Mouse (Mus musculus): ENCODE measurements around the gene Nsmf. TPM values are rescaled to one million over a fixed set of nuclear protein-coding genes. Genes with fewer than 3 reads are reported as not detected.
A peak's percentile ranks its signal among the peaks of the same experiment; 100 is the strongest.

Nsmf gene
- polyA plus RNA-seq, 1 experiment from 2014 or later, result 64.7 TPM

- no peak for DNase-seq (ENCODE audit: extremely low spot score, low spot score)
- Histone ChIP-seq H3K36me3 (replicated peaks) (peaks cover 44% of the 10 kb centered on the region), H3K4me1 (no peaks in the 10 kb centered on the region), H3K9me3 (no peaks in the 10 kb centered on the region), H3K27ac (no peak overlapping the region), H3K4me3 (no peak overlapping the region), H3K27me3 (ENCODE audit: poor library complexity, severe bottlenecking) (no peaks in the 10 kb centered on the region)
- 93% methylated on average over 5 of the region's 5 CpGs for WGBS
Observed at GRCm38 (mm10) chr2:25063523-25063922, 9.4 kb downstream of the Nsmf start.

- Histone ChIP-seq H3K27me3 (ENCODE audit: poor library complexity, severe bottlenecking) (no peaks in the 10 kb centered on the region), H3K9me3 (no peaks in the 10 kb centered on the region), H3K36me3 (replicated peaks) (peaks cover 38% of the 10 kb centered on the region), H3K4me3 (no peak overlapping the region), H3K4me1 (no peaks in the 10 kb centered on the region), H3K27ac (no peak overlapping the region)
- no peak for DNase-seq (ENCODE audit: extremely low spot score, low spot score)
- 92% methylated on average over 1 of the region's 1 CpGs for WGBS
Observed at GRCm38 (mm10) chr2:25064285-25064684, 10.1 kb downstream of the Nsmf start.

DNA sequence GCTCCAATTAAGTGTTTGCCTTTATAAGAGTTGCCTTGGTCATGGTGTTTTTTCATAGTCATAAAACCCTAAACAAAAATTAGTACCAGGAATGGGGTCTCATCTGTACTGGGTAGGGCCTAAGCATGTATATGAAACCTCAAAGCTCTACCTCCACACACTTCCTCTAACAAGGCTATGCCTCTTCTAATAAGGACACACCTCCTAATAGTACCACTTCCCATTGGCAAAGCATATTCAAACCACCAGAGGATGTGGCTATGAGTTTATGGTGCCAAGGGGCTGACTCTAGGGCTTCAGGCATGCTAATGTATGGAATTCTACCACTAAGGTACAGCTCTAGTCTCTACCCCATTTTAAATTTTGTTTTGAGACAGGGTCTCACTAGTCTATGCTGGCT, 11.4 kb downstream of the Nsmf start:
- no peaks in the 10 kb centered on the region for H3K4me1 ChIP-seq
- peaks cover 25% of the 10 kb centered on the region for H3K36me3 ChIP-seq (replicated peaks)
- no peaks in the 10 kb centered on the region for H3K27me3 ChIP-seq (ENCODE audit: poor library complexity, severe bottlenecking)
- H3K4me3 ChIP-seq, result no peak overlapping the region
- DNase-seq (ENCODE audit: extremely low spot score, low spot score), result no peak
- no peaks in the 10 kb centered on the region for H3K9me3 ChIP-seq
- H3K27ac ChIP-seq, result no peak overlapping the region

DNA sequence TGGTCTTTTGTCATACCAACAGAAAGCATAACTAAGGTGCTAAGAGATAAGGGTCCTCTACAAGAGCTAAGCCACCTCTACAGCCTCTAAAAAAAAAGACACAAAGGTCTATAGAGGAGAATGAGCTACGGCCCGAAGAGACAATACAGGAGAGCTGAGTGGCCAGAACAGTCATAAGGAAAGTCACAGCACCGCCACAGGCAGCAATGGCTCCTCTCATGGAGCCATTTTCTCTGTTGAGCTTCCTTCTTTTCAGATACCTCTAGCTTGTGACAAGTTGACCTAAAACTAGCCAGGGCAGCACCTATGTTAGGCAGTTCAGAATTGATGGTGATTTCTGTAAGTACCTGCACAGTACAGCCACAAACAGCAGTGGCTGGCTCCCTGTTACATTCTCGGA, 12.4 kb downstream of the Nsmf start:
- Histone ChIP-seq H3K36me3 (replicated peaks) (peaks cover 15% of the 10 kb centered on the region), H3K4me3 (no peak overlapping the region), H3K27ac (no peak overlapping the region), H3K4me1 (no peaks in the 10 kb centered on the region), H3K9me3 (no peaks in the 10 kb centered on the region), H3K27me3 (ENCODE audit: poor library complexity, severe bottlenecking) (no peaks in the 10 kb centered on the region)
- 81% methylated on average over 4 of the region's 4 CpGs for WGBS
- no peak for DNase-seq (ENCODE audit: extremely low spot score, low spot score)

GRCm38 (mm10) chr2:25069537-25069936, 15.4 kb downstream of the Nsmf start:
- DNase-seq (ENCODE audit: extremely low spot score, low spot score), result no peak
- H3K4me1 ChIP-seq, result no peaks in the 10 kb centered on the region
- H3K36me3 ChIP-seq (replicated peaks), result no peaks in the 10 kb centered on the region
- no peaks in the 10 kb centered on the region for H3K27me3 ChIP-seq (ENCODE audit: poor library complexity, severe bottlenecking)
- no peak overlapping the region for H3K4me3 ChIP-seq
- H3K9me3 ChIP-seq, result no peaks in the 10 kb centered on the region
- no peak overlapping the region for H3K27ac ChIP-seq
- 77% methylated on average over 4 of the region's 4 CpGs for WGBS

GRCm38 (mm10) chr2:25072398-25072797, 18.2 kb downstream of the Nsmf start:
- no peaks in the 10 kb centered on the region for H3K9me3 ChIP-seq

GRCm38 (mm10) chr2:25075506-25075905, 21.4 kb downstream of the Nsmf start:
- H3K36me3 ChIP-seq (replicated peaks), result no peaks in the 10 kb centered on the region
- H3K9me3 ChIP-seq, result no peaks in the 10 kb centered on the region
- no peak for DNase-seq (ENCODE audit: extremely low spot score, low spot score)
- H3K27ac ChIP-seq, result no peak overlapping the region
- 74% methylated on average over 4 of the region's 4 CpGs for WGBS
- H3K27me3 ChIP-seq (ENCODE audit: poor library complexity, severe bottlenecking), result no peaks in the 10 kb centered on the region
- H3K4me1 ChIP-seq, result 0 out of 2 replicates have a peak, but pooled peaks cover 3% of the 10 kb centered on the region
- H3K4me3 ChIP-seq, result no peak overlapping the region

More at GRCm38 (mm10) chr2:25072398-25072797, 18.2 kb downstream of the Nsmf start:
- Histone ChIP-seq H3K4me3 (no peak overlapping the region), H3K27ac (no peak overlapping the region), H3K4me1 (0 out of 2 replicates have a peak, but pooled peaks cover 3% of the 10 kb centered on the region), H3K36me3 (replicated peaks) (no peaks in the 10 kb centered on the region), H3K27me3 (ENCODE audit: poor library complexity, severe bottlenecking) (no peaks in the 10 kb centered on the region)
- 83% methylated on average over 4 of the region's 4 CpGs for WGBS
- DNase-seq (ENCODE audit: extremely low spot score, low spot score), result no peak

DNA sequence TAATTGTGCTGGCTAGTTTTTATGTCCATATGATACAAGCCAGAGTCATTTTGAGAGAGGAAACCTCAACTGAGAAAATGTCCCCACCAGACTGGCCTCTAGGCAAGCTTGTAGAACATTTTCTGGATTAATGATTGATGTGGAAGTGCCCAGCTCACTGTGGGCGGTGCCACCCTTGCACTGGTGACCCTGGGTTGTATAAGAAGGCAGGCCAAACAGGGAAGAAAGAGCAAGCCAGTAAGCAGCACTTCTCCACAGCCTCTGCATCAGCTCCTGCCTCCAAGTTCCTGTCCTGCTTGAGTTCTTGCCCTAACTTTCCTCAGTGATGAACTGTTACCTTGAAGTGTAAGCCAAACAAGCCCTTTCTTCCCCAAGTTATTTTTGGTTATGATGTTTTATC, 24.8 kb downstream of the Nsmf start:
- Histone ChIP-seq H3K36me3 (replicated peaks) (no peaks in the 10 kb centered on the region), H3K27me3 (ENCODE audit: poor library complexity, severe bottlenecking) (no peaks in the 10 kb centered on the region), H3K27ac (no peak overlapping the region), H3K4me3 (no peak overlapping the region), H3K4me1 (0 out of 2 replicates have a peak, but pooled peaks cover 3% of the 10 kb centered on the region), H3K9me3 (no peaks in the 10 kb centered on the region)
- no peak for DNase-seq (ENCODE audit: extremely low spot score, low spot score)
- 90% methylated on average over 1 of the region's 1 CpGs for WGBS

DNA sequence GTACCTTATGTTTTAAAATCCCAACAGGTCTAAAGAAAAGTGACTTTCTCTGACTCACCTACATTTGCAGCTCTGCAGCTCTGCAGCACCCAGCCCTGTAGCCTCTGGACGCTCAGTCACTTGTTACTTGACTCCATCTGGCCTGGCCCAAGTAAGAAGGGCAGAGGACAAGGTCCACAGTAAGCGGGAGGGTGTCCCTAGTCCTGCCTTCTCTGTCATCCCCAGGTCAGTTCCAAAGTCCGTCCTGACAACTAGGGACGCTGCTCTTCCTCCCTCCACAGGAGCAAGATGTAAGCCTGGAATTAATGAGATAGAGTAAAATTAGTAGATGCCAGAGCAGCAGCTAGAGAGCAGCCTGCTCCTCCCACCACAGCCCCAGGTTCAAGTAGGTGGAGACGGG, 25.9 kb downstream of the Nsmf start, which contains the start of gene Entpd8:
TSS of gene Entpd8 (plus strand) at position 229 of the 400 bp plus-strand sequence.
- Histone ChIP-seq H3K9me3 (no peaks in the 10 kb centered on the region), H3K27me3 (ENCODE audit: poor library complexity, severe bottlenecking) (no peaks in the 10 kb centered on the region), H3K27ac (no peak within 1 kb of the TSS), H3K36me3 (replicated peaks) (no peaks in the 10 kb centered on the region), H3K4me3 (no peak within 1 kb of the TSS), H3K4me1 (0 out of 2 replicates have a peak, but pooled peaks cover 3% of the 10 kb centered on the region)
- WGBS, result 70% methylated on average over 5 of the region's 5 CpGs
- DNase-seq (ENCODE audit: extremely low spot score, low spot score), result no peak

- H3K27me3 ChIP-seq (ENCODE audit: poor library complexity, severe bottlenecking), result no peaks in the 10 kb centered on the region
- no peak for DNase-seq (ENCODE audit: extremely low spot score, low spot score)
- WGBS, result 84% methylated on average over 4 of the region's 4 CpGs
- H3K9me3 ChIP-seq, result no peaks in the 10 kb centered on the region
- H3K4me3 ChIP-seq, result no peak overlapping the region
- no peak overlapping the region for H3K27ac ChIP-seq
- no peaks in the 10 kb centered on the region for H3K4me1 ChIP-seq
- H3K36me3 ChIP-seq (replicated peaks), result no peaks in the 10 kb centered on the region
Observed at GRCm38 (mm10) chr2:25083697-25084096, 29.5 kb downstream of the Nsmf start.

- H3K36me3 ChIP-seq (replicated peaks), result no peaks in the 10 kb centered on the region
- no peaks in the 10 kb centered on the region for H3K27me3 ChIP-seq (ENCODE audit: poor library complexity, severe bottlenecking)
- no peaks in the 10 kb centered on the region for H3K9me3 ChIP-seq
- no peak overlapping the region for H3K4me3 ChIP-seq
- WGBS, result 90% methylated on average over 5 of the region's 5 CpGs
- DNase-seq (ENCODE audit: extremely low spot score, low spot score), result no peak
- H3K27ac ChIP-seq, result no peak overlapping the region
- no peaks in the 10 kb centered on the region for H3K4me1 ChIP-seq
Observed at GRCm38 (mm10) chr2:25085571-25085970, 31.4 kb downstream of the Nsmf start.

DNA sequence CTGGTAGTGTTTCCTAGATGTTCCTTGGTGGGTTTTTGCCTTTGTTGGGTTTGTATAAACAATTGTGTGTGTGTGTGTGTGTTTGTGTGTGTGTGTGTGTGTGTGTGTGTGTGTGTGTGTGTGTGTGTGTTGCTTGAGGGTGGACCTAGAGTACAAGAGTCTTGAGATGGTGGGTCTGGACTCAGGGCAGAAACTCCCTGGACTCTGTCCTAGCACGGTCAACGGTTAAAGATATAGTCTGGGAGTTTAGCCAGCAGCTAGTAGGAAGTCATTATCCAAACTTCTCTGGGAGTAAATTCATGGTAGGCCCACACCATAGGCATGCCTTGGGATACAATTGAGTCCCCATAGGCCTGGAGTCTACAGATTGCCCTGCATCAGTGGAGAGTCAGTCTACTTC, 33.7 kb downstream of the Nsmf start:
- Histone ChIP-seq H3K4me3 (no peak overlapping the region), H3K4me1 (no peaks in the 10 kb centered on the region), H3K36me3 (replicated peaks) (no peaks in the 10 kb centered on the region), H3K27ac (no peak overlapping the region), H3K9me3 (no peaks in the 10 kb centered on the region), H3K27me3 (ENCODE audit: poor library complexity, severe bottlenecking) (peaks cover 15% of the 10 kb centered on the region; the same call in 1 of the 2 replicates)
- DNase-seq (ENCODE audit: extremely low spot score, low spot score), result no peak
- 95% methylated on average over 2 of the region's 2 CpGs for WGBS

GRCm38 (mm10) chr2:25088636-25089035, 34.5 kb downstream of the Nsmf start:
- DNase-seq (ENCODE audit: extremely low spot score, low spot score), result no peak
- Histone ChIP-seq H3K36me3 (replicated peaks) (no peaks in the 10 kb centered on the region), H3K4me3 (no peak overlapping the region), H3K4me1 (no peaks in the 10 kb centered on the region), H3K27ac (no peak overlapping the region), H3K27me3 (ENCODE audit: poor library complexity, severe bottlenecking) (peaks cover 23% of the 10 kb centered on the region), H3K9me3 (no peaks in the 10 kb centered on the region)
- 83% methylated on average over 3 of the region's 3 CpGs for WGBS

DNA sequence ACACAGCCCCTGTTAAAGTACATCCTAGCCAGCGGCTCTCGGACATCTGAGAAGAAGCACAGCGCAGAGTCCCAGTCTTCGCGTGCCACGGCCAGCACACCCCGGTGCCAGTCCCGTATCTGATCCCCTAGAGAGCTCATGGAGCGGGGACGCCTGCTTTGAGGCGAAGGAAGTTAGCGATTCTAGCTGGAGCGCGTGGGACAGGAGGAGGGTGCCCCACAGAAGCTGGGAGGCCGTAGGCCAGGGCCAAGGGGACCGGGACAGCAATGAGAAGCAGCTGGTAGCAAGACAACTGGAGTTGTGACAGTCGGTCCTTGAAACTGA, 40.6 kb downstream of the Nsmf start:
- Histone ChIP-seq H3K27ac (peak overlapping the region; percentile 40; the same call in 1 of the 2 replicates), H3K36me3 (replicated peaks) (no peaks in the 10 kb centered on the region), H3K9me3 (no peaks in the 10 kb centered on the region), H3K4me1 (peaks cover 26% of the 10 kb centered on the region), H3K4me3 (peak overlapping the region; percentile 35), H3K27me3 (ENCODE audit: poor library complexity, severe bottlenecking) (peaks cover 58% of the 10 kb centered on the region)
- WGBS, result 41% methylated on average over 17 of the region's 17 CpGs
- DNase-seq (ENCODE audit: extremely low spot score, low spot score), result no peak

Data from forebrain, embryonic 10.5 days (tissue).